ENCODE assay signal across 39 mouse cellular contexts in the genomic region with DNA sequence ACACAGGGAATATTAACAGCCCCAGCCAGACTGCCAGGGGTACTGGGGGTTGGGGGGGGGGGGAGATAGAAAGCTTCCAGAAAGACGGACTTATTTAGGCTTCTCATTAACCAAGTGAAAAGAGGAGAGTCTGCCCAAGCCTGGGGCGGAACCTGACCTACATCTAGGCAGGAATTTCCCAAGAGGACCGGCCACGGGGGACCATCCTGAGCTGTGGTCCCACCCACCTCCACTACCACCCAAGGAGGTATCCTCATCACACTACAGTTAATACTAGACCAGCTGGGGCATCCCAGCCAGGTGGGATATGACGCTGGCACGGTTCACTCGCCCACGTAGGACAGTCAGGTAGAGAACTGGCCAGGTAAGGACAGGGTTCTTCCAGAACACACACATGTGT. TPM values are rescaled to one million over a fixed set of nuclear protein-coding genes. Genes with fewer than 3 reads are reported as not detected.
DNase-seq lines count a peak whose midpoint lies in the region; ATAC-seq and TF ChIP-seq lines count a peak whose summit lies in the region.
"Had no signal": no experiment of that assay in that cellular context is flagged by ENCODE, and none has a peak within 500 bp of the region (broad histone marks: within the 10 kb centered on the region; RNA-seq: fewer than 3 reads in every experiment).

No protein-coding gene starts in this region.

- peaks cover 42% of the 10 kb centered on the region for H3K4me1 ChIP-seq in embryonic facial prominence, embryonic 13.5 days
- peaks cover 33% of the 10 kb centered on the region for H3K4me1 ChIP-seq in embryonic facial prominence, embryonic 10.5 days
- peaks cover 25% of the 10 kb centered on the region for H3K4me1 ChIP-seq in lung, embryonic 16.5 days (replicated peaks; ENCODE audit: control insufficient read depth, insufficient read depth, low read length)
- peaks cover 11% of the 10 kb centered on the region for H3K4me1 ChIP-seq in stomach, embryonic 16.5 days (ENCODE audit: control insufficient read depth, insufficient read depth, low read length)
- no peaks in the 10 kb centered on the region for H3K4me1 ChIP-seq in stomach, postnatal 0 days (replicated peaks; ENCODE audit: control insufficient read depth, insufficient read depth)
- H3K4me1 ChIP-seq in hindbrain, postnatal 0 days (ENCODE audit: insufficient read depth, low read length), result no peaks in the 10 kb centered on the region
- H3K4me1 ChIP-seq: forebrain, embryonic 12.5 days; liver, embryonic 15.5 days; midbrain, embryonic 13.5 days; neural tube, embryonic 15.5 days had no signal

- no peak overlapping the region for H3K9ac ChIP-seq in embryonic facial prominence, embryonic 13.5 days
- H3K9ac ChIP-seq in lung, embryonic 16.5 days (ENCODE audit: low read length), result no peak overlapping the region
- no peak overlapping the region for H3K9ac ChIP-seq in stomach, embryonic 16.5 days (ENCODE audit: low read length)
- no peak overlapping the region for H3K9ac ChIP-seq in stomach, postnatal 0 days (ENCODE audit: low read length)
- no peak overlapping the region for H3K9ac ChIP-seq in hindbrain, postnatal 0 days (replicated peaks; ENCODE audit: low read length)
- H3K9ac ChIP-seq: forebrain, embryonic 12.5 days; forebrain, postnatal 0 days; intestine, embryonic 15.5 days; liver, embryonic 15.5 days; midbrain, embryonic 13.5 days; neural tube, embryonic 15.5 days had no signal

- TF ChIP-seq CTCF in stomach, postnatal 0 days (IDR thresholded peaks at IDR 0.05; ENCODE audit: low read depth), result no peak
- no peak for TF ChIP-seq CTCF in hindbrain, postnatal 0 days (IDR thresholded peaks at IDR 0.05; ENCODE audit: low read depth)

- TF ChIP-seq EP300 in stomach, postnatal 0 days (optimal IDR thresholded peaks at IDR 0.05), result no peak

- H3K36me3 ChIP-seq in embryonic facial prominence, embryonic 13.5 days, result no peaks in the 10 kb centered on the region
- no peaks in the 10 kb centered on the region for H3K36me3 ChIP-seq in embryonic facial prominence, embryonic 10.5 days (replicated peaks)
- H3K36me3 ChIP-seq in lung, embryonic 16.5 days (ENCODE audit: control insufficient read depth, insufficient read depth, low read length), result no peaks in the 10 kb centered on the region
- no peaks in the 10 kb centered on the region for H3K36me3 ChIP-seq in stomach, embryonic 16.5 days (ENCODE audit: control insufficient read depth, insufficient read depth, low read length)
- H3K36me3 ChIP-seq in stomach, postnatal 0 days (ENCODE audit: control insufficient read depth, insufficient read depth, low read length), result no peaks in the 10 kb centered on the region
- H3K36me3 ChIP-seq in hindbrain, postnatal 0 days (ENCODE audit: insufficient read depth, low read length), result no peaks in the 10 kb centered on the region
- H3K36me3 ChIP-seq: forebrain, embryonic 12.5 days; G1E; intestine, embryonic 15.5 days; liver, embryonic 15.5 days; midbrain, embryonic 13.5 days; neural tube, embryonic 15.5 days had no signal

- no peak overlapping the region for H3K4me3 ChIP-seq in embryonic facial prominence, embryonic 13.5 days
- H3K4me3 ChIP-seq in embryonic facial prominence, embryonic 10.5 days, result no peak overlapping the region
- no peak overlapping the region for H3K4me3 ChIP-seq in lung, embryonic 16.5 days (ENCODE audit: low read length)
- H3K4me3 ChIP-seq in stomach, embryonic 16.5 days (replicated peaks; ENCODE audit: low read length), result no peak overlapping the region
- H3K4me3 ChIP-seq in stomach, postnatal 0 days (ENCODE audit: low read depth, low read length), result no peak overlapping the region
- no peak overlapping the region for H3K4me3 ChIP-seq in hindbrain, postnatal 0 days (ENCODE audit: low read length)
- H3K4me3 ChIP-seq: forebrain, embryonic 12.5 days; heart, adult 2 months; intestine, embryonic 15.5 days; layer of hippocampus, adult 2 months; left cerebral cortex, adult 2 months; liver, embryonic 15.5 days; megakaryocyte, embryonic 14.5 days; midbrain, embryonic 13.5 days; neural tube, embryonic 15.5 days had no signal

- WGBS in embryonic facial prominence, embryonic 13.5 days, result 83% methylated on average over 8 of the region's 8 CpGs
- 90% methylated on average over 8 of the region's 8 CpGs for WGBS in embryonic facial prominence, embryonic 10.5 days
- 74% methylated on average over 8 of the region's 8 CpGs for WGBS in lung, embryonic 16.5 days
- 80% methylated on average over 8 of the region's 8 CpGs for WGBS in stomach, embryonic 16.5 days
- 69% methylated on average over 8 of the region's 8 CpGs for WGBS in stomach, postnatal 0 days
- WGBS in hindbrain, postnatal 0 days, result 84% methylated on average over 8 of the region's 8 CpGs

- H3K4me2 ChIP-seq in embryonic facial prominence, embryonic 13.5 days, result no peak overlapping the region
- H3K4me2 ChIP-seq in lung, embryonic 16.5 days (ENCODE audit: low read depth, low read length), result no peak overlapping the region
- no peak overlapping the region for H3K4me2 ChIP-seq in stomach, embryonic 16.5 days (ENCODE audit: low read depth, low read length)
- H3K4me2 ChIP-seq in stomach, postnatal 0 days (replicated peaks; ENCODE audit: low read depth), result no peak overlapping the region
- no peak overlapping the region for H3K4me2 ChIP-seq in hindbrain, postnatal 0 days (ENCODE audit: low read depth, low read length)
- H3K4me2 ChIP-seq: forebrain, embryonic 12.5 days; intestine, embryonic 15.5 days; liver, embryonic 15.5 days; midbrain, embryonic 13.5 days; neural tube, embryonic 15.5 days had no signal

- no peak overlapping the region for H3K27ac ChIP-seq in embryonic facial prominence, embryonic 13.5 days
- H3K27ac ChIP-seq in embryonic facial prominence, embryonic 10.5 days (replicated peaks), result no peak overlapping the region
- H3K27ac ChIP-seq in lung, embryonic 16.5 days (ENCODE audit: low read length), result peak overlapping the region; percentile 58
- H3K27ac ChIP-seq in stomach, embryonic 16.5 days (ENCODE audit: low read length), result 0 out of 2 replicates have a peak overlapping the region, but pooled peaks have one; percentile 11
- no peak overlapping the region for H3K27ac ChIP-seq in stomach, postnatal 0 days (replicated peaks)
- no peak overlapping the region for H3K27ac ChIP-seq in hindbrain, postnatal 0 days
- H3K27ac ChIP-seq: forebrain, embryonic 12.5 days; heart, adult 2 months; intestine, embryonic 15.5 days; layer of hippocampus, adult 2 months; left cerebral cortex, adult 2 months; liver, embryonic 15.5 days; midbrain, embryonic 13.5 days; neural tube, embryonic 15.5 days had no signal

- no peaks in the 10 kb centered on the region for H3K27me3 ChIP-seq in embryonic facial prominence, embryonic 13.5 days
- H3K27me3 ChIP-seq in embryonic facial prominence, embryonic 10.5 days (replicated peaks; ENCODE audit: low read depth, poor library complexity, severe bottlenecking), result no peaks in the 10 kb centered on the region
- no peaks in the 10 kb centered on the region for H3K27me3 ChIP-seq in lung, embryonic 16.5 days (ENCODE audit: control insufficient read depth, insufficient read depth, low read depth, low read length)
- H3K27me3 ChIP-seq in stomach, embryonic 16.5 days (ENCODE audit: control insufficient read depth, insufficient read depth, low read length), result no peaks in the 10 kb centered on the region
- no peaks in the 10 kb centered on the region for H3K27me3 ChIP-seq in stomach, postnatal 0 days (ENCODE audit: control insufficient read depth, insufficient read depth, low read length)
- no peaks in the 10 kb centered on the region for H3K27me3 ChIP-seq in hindbrain, postnatal 0 days (ENCODE audit: insufficient read depth, low read length)
- H3K27me3 ChIP-seq: forebrain, embryonic 12.5 days; intestine, embryonic 15.5 days; liver, embryonic 15.5 days; midbrain, embryonic 13.5 days; neural tube, embryonic 15.5 days had no signal

- no peak for DNase-seq in embryonic facial prominence, embryonic 10.5 days (ENCODE audit: low spot score)
- no peak for DNase-seq in lung, postnatal 36 days
- DNase-seq in stomach, postnatal 0 days (ENCODE audit: low spot score), result no peak
- DNase-seq in natural killer cell, adult 2 months (ENCODE audit: low spot score in 2 of 2), result no peak
- no peak for DNase-seq in hindbrain, postnatal 0 days (ENCODE audit: low spot score)
- DNase-seq: cerebellum, adult 8-10 months; embryo, embryonic 11 days; forebrain, postnatal 0 days; kidney, adult 2 months; kidney, postnatal 36 days; thymus, postnatal 14 days had no signal

- 0 out of 2 replicates have a peak, but pooled peaks have one; percentile 27 for ATAC-seq in embryonic facial prominence, embryonic 13.5 days (ENCODE audit: insufficient number of reproducible peaks, insufficient read depth, low FRiP score, low TSS enrichment, low read depth)
- ATAC-seq in lung, embryonic 16.5 days (ENCODE audit: low read depth), result no peak
- no peak for ATAC-seq in stomach, embryonic 16.5 days (ENCODE audit: insufficient read depth, low FRiP score)
- no peak for ATAC-seq in stomach, postnatal 0 days (ENCODE audit: low FRiP score, low TSS enrichment)
- ATAC-seq in hindbrain, postnatal 0 days, result no peak
- ATAC-seq: forebrain, postnatal 0 days; hindbrain, embryonic 16.5 days; intestine, embryonic 15.5 days; midbrain, embryonic 13.5 days had no signal

- no peaks in the 10 kb centered on the region for H3K9me3 ChIP-seq in embryonic facial prominence, embryonic 13.5 days
- no peaks in the 10 kb centered on the region for H3K9me3 ChIP-seq in embryonic facial prominence, embryonic 10.5 days
- H3K9me3 ChIP-seq in lung, embryonic 16.5 days (ENCODE audit: control insufficient read depth, low read length), result no peaks in the 10 kb centered on the region
- H3K9me3 ChIP-seq in stomach, embryonic 16.5 days (replicated peaks; ENCODE audit: control insufficient read depth, low read length), result no peaks in the 10 kb centered on the region
- H3K9me3 ChIP-seq in stomach, postnatal 0 days (ENCODE audit: control insufficient read depth, low read length), result no peaks in the 10 kb centered on the region
- no peaks in the 10 kb centered on the region for H3K9me3 ChIP-seq in hindbrain, postnatal 0 days (ENCODE audit: low read length)
- H3K9me3 ChIP-seq: forebrain, embryonic 12.5 days; G1E; intestine, embryonic 15.5 days; liver, embryonic 15.5 days; megakaryocyte, embryonic 14.5 days; midbrain, embryonic 13.5 days; neural tube, embryonic 15.5 days had no signal

RNA-seq across cellular contexts. Expression of gene Tmem270, which starts 33.5 kb away (rescaled TPM):
- not detected in 2 replicates for polyA plus RNA-seq in embryonic facial prominence, embryonic 13.5 days (2015; fragmentation: Nextera tagmentation; extraction: Ambion mirVana)
- polyA plus RNA-seq in embryonic facial prominence, embryonic 10.5 days (2016; fragmentation: Nextera tagmentation; extraction: Ambion mirVana), result not detected in 2 replicates
- polyA plus RNA-seq in lung, embryonic 16.5 days (2015; fragmentation: Nextera tagmentation; extraction: Ambion mirVana), result not detected in 2 replicates
- polyA plus RNA-seq in stomach, embryonic 16.5 days (2015; fragmentation: Nextera tagmentation; extraction: Ambion mirVana), result not detected in 2 replicates
- not detected in 2 replicates for polyA plus RNA-seq in stomach, postnatal 0 days (2015; fragmentation: Nextera tagmentation; extraction: Ambion mirVana)
- total RNA-seq in hindbrain, postnatal 0 days (2014; rRNA removed), result not detected in 2 replicates
- polyA plus RNA-seq in hindbrain, postnatal 0 days (2015; fragmentation: Nextera tagmentation; extraction: Ambion mirVana), result not detected in 2 replicates
- total RNA-seq: adrenal gland, postnatal 10 days; forebrain, postnatal 0 days; G1E; gastrocnemius, postnatal 4 days; heart, adult 2 months; heart, postnatal 14 days; layer of hippocampus, adult 2 months; layer of hippocampus, postnatal 14 days; left cerebral cortex, adult 2 months; left cerebral cortex, postnatal 36 days; liver, adult 2 months; monocyte, adult 5-6 weeks had no signal
- polyA plus RNA-seq: embryonic facial prominence, embryonic 14.5 days; forebrain, embryonic 12.5 days; forebrain, postnatal 0 days; G1E; heart, adult 2 months; heart, embryonic 14.5 days; hindbrain, embryonic 11.5 days; hindbrain, embryonic 16.5 days; intestine, embryonic 15.5 days; kidney, embryonic 16.5 days; liver, adult 2 months; liver, embryonic 15.5 days; midbrain, embryonic 13.5 days; neural tube, embryonic 15.5 days; small intestine, adult 2 months; stomach, embryonic 14.5 days; urinary bladder, adult 2 months had no signal

RNA-seq across cellular contexts. Expression of gene Cldn13, which starts 42.3 kb away (rescaled TPM):
- polyA plus RNA-seq in embryonic facial prominence, embryonic 13.5 days (2015; fragmentation: Nextera tagmentation; extraction: Ambion mirVana), result 0.39 and 2.8 TPM in 2 replicates
- polyA plus RNA-seq in embryonic facial prominence, embryonic 10.5 days (2016; fragmentation: Nextera tagmentation; extraction: Ambion mirVana), result 2.1 and 2.8 TPM in 2 replicates
- polyA plus RNA-seq in lung, embryonic 16.5 days (2015; fragmentation: Nextera tagmentation; extraction: Ambion mirVana), result 0.75 and 3.3 TPM in 2 replicates
- 8.6 and 13.5 TPM in 2 replicates for polyA plus RNA-seq in stomach, embryonic 16.5 days (2015; fragmentation: Nextera tagmentation; extraction: Ambion mirVana)
- 0.24 and 0.29 TPM in 2 replicates for polyA plus RNA-seq in stomach, postnatal 0 days (2015; fragmentation: Nextera tagmentation; extraction: Ambion mirVana)
- total RNA-seq in hindbrain, postnatal 0 days (2014; rRNA removed), result not detected in 2 replicates
- not detected in 2 replicates for polyA plus RNA-seq in hindbrain, postnatal 0 days (2015; fragmentation: Nextera tagmentation; extraction: Ambion mirVana)
- total RNA-seq: forebrain, postnatal 0 days; gastrocnemius, postnatal 4 days; heart, adult 2 months; heart, postnatal 14 days; layer of hippocampus, adult 2 months; layer of hippocampus, postnatal 14 days; left cerebral cortex, adult 2 months; left cerebral cortex, postnatal 36 days; liver, adult 2 months; monocyte, adult 5-6 weeks had no signal
- polyA plus RNA-seq: forebrain, postnatal 0 days; G1E; hindbrain, embryonic 16.5 days; kidney, adult 2 months; liver, adult 2 months; neural tube, embryonic 15.5 days; small intestine, adult 2 months; urinary bladder, adult 2 months had no signal

RNA-seq across cellular contexts. Expression of gene Mettl27, which starts 59.1 kb away (rescaled TPM):
- polyA plus RNA-seq in embryonic facial prominence, embryonic 13.5 days (2015; fragmentation: Nextera tagmentation; extraction: Ambion mirVana), result 21.1 and 21.4 TPM in 2 replicates
- 14.8 and 17.0 TPM in 2 replicates for polyA plus RNA-seq in embryonic facial prominence, embryonic 10.5 days (2016; fragmentation: Nextera tagmentation; extraction: Ambion mirVana)
- polyA plus RNA-seq in lung, embryonic 16.5 days (2015; fragmentation: Nextera tagmentation; extraction: Ambion mirVana), result 30.6 and 33.5 TPM in 2 replicates
- 14.1 and 14.8 TPM in 2 replicates for polyA plus RNA-seq in stomach, embryonic 16.5 days (2015; fragmentation: Nextera tagmentation; extraction: Ambion mirVana)
- 9.4 and 10.2 TPM in 2 replicates for polyA plus RNA-seq in stomach, postnatal 0 days (2015; fragmentation: Nextera tagmentation; extraction: Ambion mirVana)
- 8.1 and 10.9 TPM in 2 replicates for total RNA-seq in hindbrain, postnatal 0 days (2014; rRNA removed)
- polyA plus RNA-seq in hindbrain, postnatal 0 days (2015; fragmentation: Nextera tagmentation; extraction: Ambion mirVana), result 8.5 and 11.0 TPM in 2 replicates
- total RNA-seq: monocyte, adult 5-6 weeks had no signal

Comparison
In these comparisons a context has a peak if more than half of its experiments do, and no peak if none do; other contexts are left out.
1. H3K27ac ChIP-seq: peak in lung, embryonic 16.5 days (single experiment) and stomach, embryonic 16.5 days (single experiment); none in embryonic facial prominence, embryonic 13.5 days (single experiment), embryonic facial prominence, embryonic 10.5 days (single experiment), stomach, postnatal 0 days (single experiment) and hindbrain, postnatal 0 days (single experiment).